Mouse (Mus musculus) thymus, adult 2 months (tissue): ENCODE measurements around the gene Nsun6.

Source experiments
- CTCF ChIP-seq: fragments of 200-500 bp; IDR thresholded peaks from 2 replicates; pipeline ENCODE4 v1.5.1; 2012; ENCODE audit warnings: mild to moderate bottlenecking, control low read depth, low read length, moderate library complexity, borderline replicate concordance; ENCODE audit not compliant: control insufficient read depth, poor library complexity, insufficient read depth; ENCODE audit errors: extremely low read depth
- POLR2A ChIP-seq: fragments of 200-500 bp; IDR thresholded peaks from 2 replicates; pipeline ENCODE4 v1.6.1; 2012; ENCODE audit warnings: mild to moderate bottlenecking, low read length, control low read depth, moderate library complexity; ENCODE audit not compliant: control insufficient read depth, poor library complexity, insufficient read depth; ENCODE audit errors: extremely low read depth

GRCm38 (mm10) chr2:14989350-14989749 is 65.5 kb downstream of the Nsun6 start:
- TF ChIP-seq POLR2A, result no peak
- TF ChIP-seq CTCF, result no peak
